Mouse (Mus musculus): ENCODE measurements at regions not wholly inside any gene's neighbourhood (a gene's known extent, or its start where the extent isn't known, plus 50 kb on each side); places are given as distances from the start of the nearest gene placed in this dataset.

DNA sequence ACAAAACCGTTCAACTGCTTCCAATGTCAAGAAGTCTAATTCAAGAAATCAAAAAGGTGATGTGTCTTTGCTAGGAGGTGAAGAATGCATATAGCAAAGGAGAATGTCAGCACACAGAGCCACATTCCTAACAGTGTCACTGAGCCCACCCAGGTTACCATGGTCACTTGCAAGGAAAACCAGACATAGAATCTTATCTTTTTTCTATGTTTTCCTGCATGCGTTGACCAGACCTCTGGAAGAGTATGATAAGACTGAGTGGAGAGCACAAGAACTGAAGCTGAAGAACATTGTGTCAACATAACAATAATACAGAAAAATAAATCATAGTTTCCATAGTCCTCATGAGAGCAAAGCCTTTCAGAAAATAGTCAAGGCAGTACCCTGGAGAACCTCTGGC, 211.7 kb downstream of the Pla2g4a start:
- TF ChIP-seq CTCF (IDR thresholded peaks at IDR 0.05; ENCODE audit: borderline replicate concordance, insufficient read depth, low read depth, low read length) (no peak), POLR2A (IDR thresholded peaks at IDR 0.05; ENCODE audit: borderline replicate concordance, insufficient read depth, low read length) (no peak)

Measured in cerebellum, adult 2 months (tissue).